Mouse (Mus musculus) MEL-GATA-1-ER (cell line): ENCODE results near the gene Strap.
A peak's percentile ranks its signal among the peaks of the same experiment; 100 is the strongest.
"Not testable (repeated sequence)": the region's sequence is repeated elsewhere in the genome, so short reads cannot be mapped to it uniquely, and the experiment has no call there.

Source experiments
- DNase-seq: peaks from one replicate; pipeline ENCODE4 v3.0.0-alpha.2; 2012; ENCODE audit warnings: low read depth; ENCODE audit errors: extremely low read depth

Gene Strap

DNA sequence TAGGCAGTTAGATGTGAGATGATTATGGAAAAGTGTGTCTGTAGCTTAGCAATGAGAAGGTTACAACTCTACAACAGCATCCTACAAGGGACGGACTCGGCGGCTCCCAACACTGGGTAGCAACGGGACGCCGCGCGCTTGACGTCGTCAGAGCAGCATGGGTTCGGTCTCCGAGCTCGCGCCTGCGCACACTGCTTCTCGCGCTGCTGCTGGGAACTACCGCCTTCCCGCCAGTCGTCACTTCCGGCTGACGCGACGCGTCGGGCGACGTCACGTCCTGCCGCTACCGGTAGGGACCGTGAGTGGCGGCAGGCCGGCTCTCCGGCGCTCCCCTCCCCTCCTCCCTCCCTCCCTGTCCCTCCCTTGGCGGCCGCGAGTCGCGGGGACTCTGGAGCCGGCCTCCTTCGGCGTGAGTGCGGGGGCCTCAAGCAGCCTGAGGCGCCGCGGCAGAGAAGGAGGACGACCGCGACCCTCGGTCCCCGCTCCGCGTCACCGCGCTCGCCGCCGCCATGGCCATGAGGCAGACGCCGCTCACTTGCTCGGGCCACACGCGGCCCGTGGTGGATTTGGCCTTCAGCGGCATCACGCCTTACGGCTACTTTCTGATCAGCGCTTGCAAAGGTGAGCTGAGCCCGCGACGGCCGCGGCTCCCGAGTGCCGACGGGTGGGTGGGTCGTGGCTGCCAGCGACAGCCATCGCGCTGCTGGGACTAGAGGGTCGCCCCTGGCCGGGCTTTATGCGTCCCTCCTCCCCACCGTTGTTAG is at the start of gene Strap:
Gene Strap, plus strand, starts transcription at position 233 of the 764 bp plus-strand sequence.
- DNase-seq = peak; percentile 88

DNA sequence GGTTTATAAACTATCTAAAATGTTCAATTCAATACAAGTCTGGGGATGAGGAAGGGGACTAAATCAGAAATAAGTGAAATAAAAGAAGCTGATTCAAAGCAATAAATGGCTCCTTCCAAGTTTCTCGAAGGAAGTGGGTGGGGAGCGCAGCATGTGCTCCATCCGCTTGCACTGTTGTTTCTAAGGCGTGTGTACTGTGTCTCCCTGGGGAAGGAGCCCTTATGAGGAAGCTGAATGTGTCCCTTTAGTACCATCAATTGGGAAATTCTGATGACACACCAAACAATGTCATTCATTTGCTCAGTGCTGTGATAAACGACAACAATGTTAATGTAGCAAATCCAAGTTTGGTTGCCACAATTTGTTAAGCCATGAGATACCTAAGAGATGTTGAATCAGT is 47.2 kb upstream of the Strap start:
- DNase-seq = no peak

DNA sequence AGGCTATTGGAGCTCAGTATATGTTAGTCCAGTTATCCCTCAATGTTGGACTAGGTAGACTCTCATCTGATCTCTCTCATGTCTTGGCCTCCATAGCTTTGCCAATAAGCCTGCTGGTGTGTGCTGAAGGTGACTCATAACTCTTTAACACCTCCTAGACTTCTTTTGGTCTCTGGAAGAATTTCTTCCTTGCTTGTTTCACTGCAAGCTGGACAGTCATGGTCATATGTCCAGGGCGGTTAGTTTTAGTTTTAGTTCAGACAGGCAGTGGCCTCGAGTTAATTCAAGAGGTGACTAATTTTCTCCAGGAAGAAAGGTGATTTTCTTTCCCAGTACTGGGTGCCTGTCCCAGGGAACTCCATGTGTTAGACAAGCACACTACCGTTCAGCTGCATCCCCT is 46.8 kb upstream of the Strap start:
- no peak for DNase-seq

DNA sequence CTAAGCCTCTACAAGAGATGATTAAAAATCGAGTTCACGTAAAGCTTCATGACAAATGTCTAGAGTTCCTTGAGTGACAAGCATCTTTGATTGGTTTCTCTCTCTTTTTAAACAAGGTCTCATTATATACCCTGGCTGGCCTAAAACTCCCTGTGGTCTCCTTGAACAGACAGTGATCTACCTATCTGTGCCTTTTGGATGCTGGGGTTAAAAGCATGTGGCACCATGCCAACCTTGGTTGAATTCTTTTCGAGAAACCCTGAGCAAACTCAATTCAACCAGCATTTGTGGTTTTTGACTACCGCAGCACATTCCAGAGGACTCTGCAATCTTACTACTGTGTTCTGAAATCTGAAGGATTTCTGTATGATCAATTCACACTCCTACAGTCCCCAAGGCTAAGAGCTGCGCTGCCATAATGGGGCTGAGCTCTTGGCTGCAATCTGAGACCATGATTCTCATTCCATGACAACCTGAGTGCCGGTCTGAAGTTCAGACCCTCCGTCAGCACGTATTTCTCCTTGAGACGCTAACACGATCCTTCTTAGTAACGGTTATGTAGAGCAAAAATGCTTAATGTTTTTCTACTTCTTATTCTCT is 46.3 kb upstream of the Strap start:
- DNase-seq = no peak

DNA sequence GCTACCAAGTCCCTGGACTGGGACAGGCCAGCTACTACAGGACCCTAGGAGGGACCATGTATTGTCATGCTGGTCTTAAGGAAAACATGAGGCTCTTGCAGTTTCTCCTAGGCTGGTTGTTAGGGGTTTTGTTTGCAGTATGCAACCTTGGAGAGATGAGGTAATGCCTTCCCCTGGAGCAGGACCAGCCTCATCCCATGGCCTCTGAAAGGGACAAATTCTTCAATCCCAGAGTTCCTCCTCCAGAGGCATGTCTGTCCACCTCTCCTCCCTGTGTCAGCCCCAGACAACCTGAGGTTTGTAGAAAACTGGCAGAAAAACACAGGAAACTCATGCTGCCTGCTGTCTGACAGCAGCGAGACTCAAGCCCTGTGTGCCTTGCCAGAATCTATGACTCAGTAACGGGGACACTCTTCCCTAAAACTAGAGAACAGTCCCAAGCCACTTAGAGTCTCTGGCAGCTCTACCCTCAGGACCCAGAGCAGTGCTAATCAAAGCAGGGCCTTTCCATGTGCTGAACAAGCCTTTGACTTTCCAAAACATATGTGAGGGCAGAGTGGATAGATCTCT is 44.2 kb upstream of the Strap start:
- DNase-seq = no peak

DNA sequence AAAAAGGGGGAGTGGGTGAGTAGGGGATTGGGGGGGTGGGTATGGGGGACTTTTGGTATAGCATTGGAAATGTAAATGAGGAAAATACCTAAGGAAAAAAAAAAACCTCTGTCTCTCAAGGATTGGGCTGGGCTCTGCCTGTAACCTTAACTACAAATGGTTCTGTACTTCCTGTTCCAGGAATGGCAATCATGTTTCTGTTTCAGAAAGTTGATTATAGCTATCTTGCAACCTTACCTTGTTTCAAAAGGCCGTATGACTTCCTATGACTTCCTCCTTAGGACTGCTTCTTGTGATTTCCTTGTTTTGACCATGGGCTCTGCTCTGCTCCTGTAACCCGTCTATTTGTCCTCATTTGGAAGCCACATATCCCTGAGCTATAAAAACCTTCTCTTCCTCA is 40.6 kb upstream of the Strap start:
- DNase-seq = no peak

DNA sequence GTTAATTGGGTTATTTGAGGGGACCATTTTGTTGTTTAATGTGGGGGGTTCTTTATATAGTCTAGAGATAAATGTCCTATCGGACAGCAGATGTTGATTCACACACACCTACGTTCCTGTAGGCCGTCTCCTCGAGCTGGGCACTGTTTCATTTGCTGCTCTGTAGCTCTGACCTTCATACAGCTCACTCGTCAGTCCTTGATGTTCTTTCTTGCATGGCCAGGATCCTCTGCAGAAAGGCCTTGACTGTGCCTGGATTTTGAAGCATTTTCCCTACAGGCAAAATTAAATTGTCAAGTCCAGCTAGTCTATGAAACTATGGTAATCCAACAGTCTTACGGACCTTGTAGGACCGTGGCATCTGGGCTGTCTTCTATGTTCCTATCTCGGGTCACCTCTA is 39.8 kb upstream of the Strap start:
- no peak for DNase-seq

DNA sequence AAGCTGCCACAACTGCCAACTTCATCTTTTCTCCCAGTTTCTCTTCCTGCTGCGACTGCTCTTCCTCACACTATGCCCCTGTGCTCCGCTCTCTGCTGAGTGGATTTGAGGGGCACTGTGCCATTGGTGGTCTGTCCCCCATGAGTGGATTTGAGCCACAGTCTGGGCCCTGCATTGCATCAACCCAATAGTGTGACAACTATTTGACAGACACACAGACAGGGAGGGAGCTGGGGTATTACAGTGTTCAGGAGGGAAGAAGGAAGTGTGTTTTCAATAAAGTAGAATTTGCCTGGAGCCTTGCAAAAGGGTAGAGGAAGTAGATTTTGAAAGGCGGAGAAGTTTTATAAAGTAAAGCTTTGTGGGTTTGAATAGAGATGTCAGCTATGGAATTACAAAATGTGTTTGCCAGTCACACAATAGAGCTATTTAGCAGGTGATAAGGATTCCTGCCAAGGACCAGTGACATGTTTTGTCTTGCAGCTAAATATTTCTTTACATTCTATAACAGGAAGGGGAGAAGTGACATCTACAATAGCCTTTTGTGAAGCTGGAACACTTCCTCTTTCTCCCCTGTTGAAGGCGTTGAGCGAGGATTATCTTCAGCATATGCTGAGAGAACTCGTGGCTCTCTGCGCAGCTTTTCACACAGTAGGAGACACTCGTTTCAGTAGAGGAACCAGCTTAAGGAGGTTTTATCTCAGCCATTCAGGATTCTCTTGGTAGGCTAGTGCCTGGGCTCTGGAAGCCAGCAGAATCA is 38.3 kb upstream of the Strap start:
- no peak for DNase-seq

DNA sequence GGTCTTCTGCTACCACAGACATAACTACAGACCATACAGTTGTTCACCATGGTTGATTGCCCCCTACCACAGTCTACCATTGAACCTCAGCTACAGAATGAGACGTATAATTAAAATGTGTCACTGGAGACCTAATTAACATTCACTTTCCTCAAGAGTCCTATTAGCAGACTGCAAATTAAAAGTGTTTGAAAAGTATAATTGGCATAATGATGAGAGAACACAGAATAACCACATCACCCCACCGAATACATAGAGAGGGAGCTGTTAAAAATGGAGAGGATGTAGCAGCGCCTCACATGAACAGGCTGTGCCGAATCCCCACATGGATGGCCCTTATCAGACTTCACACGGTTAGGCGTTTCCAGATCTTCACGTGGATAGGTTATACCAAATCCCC is 35.4 kb upstream of the Strap start:
- DNase-seq = no peak

DNA sequence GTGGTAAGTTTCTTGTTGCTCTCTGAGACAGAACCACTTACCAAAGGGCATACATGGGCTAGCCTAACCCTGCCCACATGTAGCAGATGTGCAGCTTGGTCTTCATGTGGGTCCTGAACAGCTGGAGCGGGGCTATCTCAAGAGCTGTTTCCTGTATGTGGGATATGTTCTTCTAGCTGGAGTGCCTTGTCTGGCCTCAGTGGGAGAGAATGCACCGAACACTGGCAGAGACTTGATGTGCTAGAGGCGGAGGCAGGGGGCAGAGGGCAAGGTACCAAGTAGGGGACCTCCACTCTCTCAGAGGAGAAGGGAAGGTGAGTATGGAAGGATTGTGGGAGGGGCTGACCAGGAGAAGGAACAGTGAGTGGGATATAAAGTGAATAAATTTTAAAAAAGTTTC is 32.7 kb upstream of the Strap start:
- no peak for DNase-seq

DNA sequence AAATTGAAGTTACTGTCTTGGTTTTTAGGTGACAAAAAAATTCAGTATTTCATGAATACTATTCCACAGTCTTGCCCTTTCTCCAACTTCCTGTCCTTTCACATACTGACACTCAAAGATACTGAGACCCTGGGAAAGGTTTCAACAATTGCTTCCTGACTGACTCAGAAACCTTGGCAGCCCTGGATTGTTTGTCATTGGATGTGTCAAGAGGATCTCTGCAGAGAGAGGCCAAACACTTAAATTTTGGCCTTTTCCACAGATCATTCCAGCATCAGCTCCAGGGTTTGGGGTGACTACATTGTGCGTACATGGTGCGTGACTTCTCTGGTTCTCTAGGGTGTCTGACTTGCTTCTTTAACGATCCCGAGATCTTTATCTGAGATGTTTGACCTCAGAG is 32.0 kb upstream of the Strap start:
- no peak for DNase-seq

DNA sequence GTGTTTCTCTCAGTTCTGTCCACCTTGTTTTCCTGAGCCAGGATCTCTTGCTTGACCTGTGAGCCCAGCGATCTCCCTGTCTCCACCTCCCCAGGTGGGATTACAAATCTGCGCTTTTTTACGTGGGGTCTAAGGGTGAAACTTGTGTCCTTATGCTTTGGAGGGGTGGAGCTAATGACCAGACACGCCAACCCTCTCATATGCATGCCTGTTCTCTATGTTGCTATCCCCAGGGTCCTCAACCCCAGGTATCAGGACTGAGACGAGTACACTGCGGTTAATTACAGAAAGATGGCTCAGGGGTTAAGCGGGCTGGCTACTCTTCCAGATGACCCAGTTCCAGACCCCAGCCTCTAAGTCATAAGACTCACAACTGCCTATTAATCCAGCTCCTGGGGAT is 31.4 kb upstream of the Strap start:
- DNase-seq = no peak

DNA sequence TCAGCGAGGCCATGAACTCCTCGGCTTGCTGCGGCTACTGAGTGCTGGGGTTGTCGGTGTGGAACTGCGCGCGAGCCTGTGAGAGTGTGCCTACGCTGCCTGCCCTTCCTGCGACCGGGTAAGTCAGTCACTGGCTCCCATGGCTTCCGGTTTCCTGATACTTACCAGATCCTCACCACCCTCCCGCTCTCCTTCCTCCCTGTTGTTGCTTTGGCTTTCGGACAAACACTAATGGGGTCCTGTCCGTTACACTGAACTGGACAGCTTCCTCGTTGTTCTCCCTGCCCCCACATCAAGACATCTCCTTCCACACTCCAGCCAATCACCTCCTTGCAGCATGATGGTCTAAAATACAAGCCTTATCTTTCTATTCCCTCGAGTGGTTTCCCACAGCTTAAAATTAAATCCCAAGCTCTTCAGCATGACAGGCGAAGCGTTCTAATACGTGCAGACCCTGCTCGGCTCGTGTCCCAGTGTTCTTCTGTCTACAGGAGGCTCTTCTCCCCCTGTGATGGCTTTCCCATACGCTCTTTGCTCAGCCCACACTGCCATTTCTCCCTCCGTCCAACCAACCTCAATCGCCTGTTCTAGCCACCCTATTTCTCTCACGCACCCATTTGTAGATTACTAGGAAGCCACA is 30.5 kb upstream of the Strap start:
- no peak for DNase-seq

DNA sequence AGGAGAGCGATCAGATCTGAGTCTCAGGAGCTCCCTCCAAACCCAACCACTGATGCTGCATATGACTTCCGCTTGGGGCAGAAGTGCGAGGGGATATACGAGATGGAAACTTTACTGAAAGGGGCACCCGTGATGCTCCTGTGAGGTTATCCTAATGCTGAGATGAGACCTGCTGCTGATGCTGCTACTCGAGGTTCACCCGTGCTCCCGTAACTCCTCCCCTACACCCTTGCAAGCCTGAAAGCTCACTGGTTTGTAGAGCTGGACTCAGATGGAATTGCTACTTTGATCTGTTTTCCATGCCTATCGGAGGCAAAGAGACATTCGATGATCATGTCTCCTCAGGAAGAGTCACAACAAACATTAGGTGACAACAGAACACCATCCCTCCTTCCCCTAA is 28.7 kb upstream of the Strap start:
- no peak for DNase-seq

DNA sequence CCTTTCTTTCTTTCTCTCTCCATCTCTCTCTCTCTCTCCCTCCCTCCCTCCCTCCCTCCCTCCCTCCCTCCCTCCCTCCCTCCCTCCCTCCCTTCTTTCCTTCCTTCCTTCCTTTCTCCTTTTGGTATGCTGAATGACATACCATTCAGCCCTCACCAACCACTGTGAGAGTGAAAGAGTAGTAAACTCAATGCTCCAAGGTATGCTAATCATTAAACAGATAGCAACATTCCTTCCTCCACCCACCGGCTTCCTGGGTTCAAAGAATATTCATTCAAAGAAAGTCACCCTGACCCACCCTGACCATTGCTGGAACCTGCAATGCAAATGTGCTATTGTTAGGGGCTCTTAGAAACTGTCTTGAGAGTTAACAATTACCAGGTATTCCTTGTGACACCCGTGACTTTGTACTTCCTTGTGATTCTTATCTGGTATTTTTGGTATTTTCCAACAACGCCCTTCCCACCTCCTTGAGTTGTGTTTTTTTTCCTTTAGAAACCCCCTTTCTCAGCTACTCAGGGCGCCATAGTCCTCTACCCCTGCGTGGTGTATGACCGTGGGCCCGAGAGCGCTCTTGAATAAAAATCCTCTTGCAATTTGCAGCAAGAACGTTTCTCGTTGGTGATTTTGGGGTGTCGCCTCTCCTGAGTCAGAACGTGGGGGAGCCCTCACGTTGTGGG is 26.0 kb upstream of the Strap start:
- DNase-seq = not testable (repeated sequence)

DNA sequence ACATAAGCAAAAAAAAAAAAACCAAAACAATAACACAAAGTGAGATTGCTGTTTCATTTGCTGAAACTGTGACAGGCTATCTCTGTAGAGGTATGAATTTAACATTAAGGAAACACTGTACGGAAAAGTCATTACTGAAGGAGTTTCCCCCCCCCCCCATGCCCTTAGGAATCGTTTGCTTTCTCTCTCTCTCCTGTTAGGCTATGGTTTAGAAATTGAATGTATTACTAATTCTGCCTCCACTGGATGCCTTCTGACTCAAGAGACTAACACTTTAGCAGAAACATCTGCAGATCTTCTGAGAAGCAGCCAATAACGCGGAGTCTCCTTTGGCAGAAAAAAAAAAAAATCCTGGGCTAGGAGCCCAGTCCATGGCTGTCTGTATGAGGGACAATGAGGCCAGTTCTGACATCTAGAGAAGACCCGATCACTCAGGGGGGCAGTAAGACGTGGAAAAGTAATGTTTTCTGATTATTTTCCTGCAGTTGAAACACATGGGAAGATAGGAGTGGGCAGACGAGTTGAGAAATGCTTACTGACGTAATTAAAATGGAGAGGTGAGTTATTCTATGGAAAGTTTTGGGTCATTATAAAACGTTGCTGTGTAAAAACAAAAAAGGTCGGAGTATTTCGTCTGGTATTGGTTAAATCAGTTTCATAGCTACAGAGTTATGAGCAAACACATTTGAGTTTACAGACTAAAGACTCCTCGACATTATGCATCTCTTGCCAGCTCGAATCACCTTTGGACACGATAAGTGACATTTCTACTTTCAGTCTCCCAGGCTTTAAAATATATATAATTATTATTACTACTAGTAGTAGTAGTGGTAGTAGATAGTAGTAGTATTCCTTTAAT is 24.5 kb upstream of the Strap start:
- no peak for DNase-seq

DNA sequence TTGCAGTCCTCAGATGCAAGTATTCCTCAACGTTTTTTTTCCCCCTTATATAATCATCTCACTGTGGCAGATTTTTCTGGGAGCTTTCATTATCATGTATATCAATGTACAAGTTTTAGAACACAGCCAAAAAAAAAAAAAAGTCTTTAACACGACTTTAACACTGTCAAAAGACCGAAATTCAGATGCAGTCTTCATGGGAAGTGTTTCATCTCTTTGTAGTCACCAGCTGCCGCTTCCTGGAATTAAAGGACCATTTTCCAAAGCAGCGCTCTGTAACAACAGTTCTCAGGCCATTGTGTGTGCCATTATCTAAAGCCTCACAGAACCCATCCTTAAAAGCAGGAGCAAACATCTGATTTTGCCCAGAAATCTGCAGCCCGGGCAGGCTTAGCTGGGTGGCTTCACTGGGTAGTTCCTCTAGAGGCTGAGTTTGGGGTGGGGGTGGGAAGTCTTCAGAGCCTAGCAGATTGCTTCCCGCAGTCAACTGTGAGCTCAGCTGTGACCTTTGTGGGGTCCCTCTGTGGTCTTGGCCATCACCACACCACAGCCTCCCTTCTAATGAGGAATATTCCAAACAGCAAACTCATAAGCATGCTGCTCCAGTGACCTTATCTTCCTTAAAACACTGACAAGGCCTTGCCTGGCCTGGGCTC is 22.1 kb upstream of the Strap start:
- no peak for DNase-seq

DNA sequence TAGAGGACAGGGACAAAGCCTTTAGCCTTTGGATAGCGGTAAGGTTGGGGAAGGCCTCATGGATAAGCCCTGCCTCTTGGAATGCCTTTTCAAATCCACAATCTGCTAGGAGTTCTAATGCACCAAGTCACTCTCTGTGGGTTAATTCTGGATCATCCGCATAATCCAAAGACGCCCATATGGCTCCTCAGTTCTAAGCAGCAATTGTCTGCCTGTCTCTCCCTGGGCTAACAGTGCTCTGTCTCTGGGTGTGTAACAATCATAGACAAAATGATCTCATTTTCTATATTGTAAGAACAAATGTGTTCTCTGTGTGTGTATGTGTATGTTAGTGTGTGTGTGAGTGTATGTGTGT is 21.6 kb upstream of the Strap start:
- no peak for DNase-seq

DNA sequence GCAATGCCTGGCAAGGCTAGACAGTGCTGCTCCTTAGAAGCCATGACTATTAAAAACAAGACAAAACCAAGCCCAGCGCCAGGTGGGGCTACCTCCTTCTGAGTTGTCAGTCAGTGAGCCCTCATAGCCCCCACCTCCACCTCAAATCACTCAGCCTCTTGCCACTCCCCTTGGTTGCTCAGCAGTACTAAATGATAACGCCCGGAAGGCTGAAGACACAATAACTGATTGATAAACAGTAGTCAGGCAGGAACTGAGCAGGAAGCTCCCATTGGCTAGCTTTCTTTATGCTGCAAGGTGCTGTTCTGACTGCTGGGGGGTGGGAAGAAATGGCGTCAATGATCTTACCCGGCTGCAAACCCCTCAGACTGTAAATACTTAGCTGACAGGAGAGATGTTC is 18.1 kb upstream of the Strap start:
- no peak for DNase-seq
